Mouse (Mus musculus): ENCODE results near the gene Arhgap23.

DNA sequence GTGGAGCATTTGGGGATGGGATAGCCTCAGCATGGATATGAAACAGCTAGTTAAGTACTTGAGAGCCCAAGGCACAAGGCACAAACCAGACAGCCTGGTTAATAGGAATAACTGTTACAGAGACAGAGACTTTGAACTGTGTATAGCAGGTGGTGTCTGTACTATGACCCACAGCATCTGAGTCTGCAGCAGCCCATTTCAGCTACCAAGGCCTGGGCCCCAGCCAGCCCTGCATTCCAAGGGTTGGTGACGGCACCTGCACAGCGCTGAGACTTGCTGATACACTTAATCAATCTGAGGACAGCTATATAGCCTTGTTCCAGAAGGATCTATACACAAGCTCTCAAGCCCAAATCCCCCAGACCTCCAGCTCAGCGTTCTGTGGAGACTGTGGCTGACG lies 82.2 kb downstream of the Arhgap23 start:
- TF ChIP-seq EP300 (IDR thresholded peaks at IDR 0.05; ENCODE audit: low read depth) (no peak), CTCF (IDR thresholded peaks at IDR 0.05; ENCODE audit: low read depth) (no peak)
